Mouse (Mus musculus) liver, embryonic 14.5 days (tissue): ENCODE results near the gene Apoc3. TPM values are rescaled to one million over a fixed set of nuclear protein-coding genes. Genes with fewer than 3 reads are reported as not detected.

Experiments used
- ATAC-seq: fragments of 200-750 bp; cut with Nextera tagmentation; 2 replicates; pipeline ENCODE4 v1.8.0; 2017; ENCODE audit warnings: moderate number of reproducible peaks, mild to moderate bottlenecking, moderate library complexity; ENCODE audit not compliant: insufficient read depth
- DNase-seq, 3 experiments: peaks; one replicate each; pipeline ENCODE4 v3.0.0-alpha.2; 2012 to 2013; ENCODE audit warnings: low read depth in 3 of 3, low spot score in 3 of 3
- H3K27ac ChIP-seq: fragments of 300-500 bp; sonication (generic); 2 replicates; pipeline ENCODE4 v1.5.1; 2014; ENCODE audit warnings: moderate library complexity, mild to moderate bottlenecking, control low read depth, inconsistent platforms
- H3K27me3 ChIP-seq: fragments of 300-500 bp; sonication (generic); 2 replicates; pipeline ENCODE4 v1.6.1; 2014; ENCODE audit warnings: mild to moderate bottlenecking, low read length, moderate library complexity; ENCODE audit not compliant: control insufficient read depth, insufficient read depth
- H3K36me3 ChIP-seq: fragments of 300-500 bp; sonication (generic); replicated peaks from 2 replicates; pipeline ENCODE4 v1.6.1; 2014; ENCODE audit warnings: low read depth; ENCODE audit not compliant: control insufficient read depth, insufficient read depth
- H3K4me1 ChIP-seq, 2 experiments: fragments of 200-500 bp in 1 of 2; fragments of 300-500 bp in 1 of 2; sonication (generic) in 1 of 2; replicated peaks; 2 replicates each; pipeline ENCODE4 v1.6.1; 2012 to 2014; ENCODE audit warnings: antibody characterized with exemption in 1 of 2, inconsistent platforms in 1 of 2, low read length in 1 of 2; ENCODE audit not compliant: control insufficient read depth in 2 of 2, insufficient read depth in 2 of 2
- H3K4me2 ChIP-seq: fragments of 300-500 bp; sonication (generic); 2 replicates; pipeline ENCODE4 v1.6.1; 2014; ENCODE audit warnings: low read depth, mild to moderate bottlenecking, control low read depth, moderate library complexity
- H3K4me3 ChIP-seq, 2 experiments: fragments of 200-500 bp in 1 of 2; fragments of 300-500 bp in 1 of 2; sonication (generic) in 1 of 2; 2 replicates each; pipeline ENCODE4 v1.5.1; 2012 to 2014; ENCODE audit warnings: low read depth in 2 of 2, low read length in 2 of 2, mild to moderate bottlenecking in 2 of 2, control low read depth in 1 of 2, inconsistent platforms in 1 of 2, moderate library complexity in 1 of 2; ENCODE audit not compliant: insufficient read depth in 1 of 2
- H3K9ac ChIP-seq: fragments of 300-500 bp; sonication (generic); replicated peaks from 2 replicates; pipeline ENCODE4 v1.6.1; 2014; ENCODE audit warnings: mild to moderate bottlenecking, control low read depth, moderate library complexity
- H3K9me3 ChIP-seq: fragments of 300-500 bp; sonication (generic); 2 replicates; pipeline ENCODE4 v1.6.1; 2016; ENCODE audit warnings: low read length, mixed read lengths; ENCODE audit not compliant: control insufficient read depth
- CTCF ChIP-seq: IDR thresholded peaks from 2 replicates; pipeline ENCODE4 v1.5.1; 2016; ENCODE audit warnings: antibody characterized with exemption, low read depth, control low read depth
- EP300 ChIP-seq: IDR thresholded peaks from 2 replicates; pipeline ENCODE4 v1.6.1; 2016; ENCODE audit warnings: antibody characterized with exemption, low read depth
- WGBS: fragments of 180-500 bp; shearing (Covaris S2); extraction: QIAGEN DNeasy Blood & Tissue Kit; methylation state at CpG from one replicate; pipeline ENCODE4 v1.1.7; 2014; ENCODE audit not compliant: insufficient replicate concordance; 5-methylcytosine and 5-hydroxymethylcytosine counted together
- polyA plus RNA-seq, 2 experiments: library from polyadenylated mRNA; depleted of rRNA in 1 of 2; stranded (reverse) in 1 of 2; unstranded in 1 of 2; fragments of >200 nt; fragmentation: Nextera tagmentation in 1 of 2; extraction: Ambion mirVana in 1 of 2; gene quantifications; 2 replicates each; pipeline versions ENCODE4 v1.2.1 to v1.2.3; 2012 to 2014

Gene Apoc3
- polyA plus RNA-seq, 2 experiments, result 2.7 to 5.8 TPM

DNA sequence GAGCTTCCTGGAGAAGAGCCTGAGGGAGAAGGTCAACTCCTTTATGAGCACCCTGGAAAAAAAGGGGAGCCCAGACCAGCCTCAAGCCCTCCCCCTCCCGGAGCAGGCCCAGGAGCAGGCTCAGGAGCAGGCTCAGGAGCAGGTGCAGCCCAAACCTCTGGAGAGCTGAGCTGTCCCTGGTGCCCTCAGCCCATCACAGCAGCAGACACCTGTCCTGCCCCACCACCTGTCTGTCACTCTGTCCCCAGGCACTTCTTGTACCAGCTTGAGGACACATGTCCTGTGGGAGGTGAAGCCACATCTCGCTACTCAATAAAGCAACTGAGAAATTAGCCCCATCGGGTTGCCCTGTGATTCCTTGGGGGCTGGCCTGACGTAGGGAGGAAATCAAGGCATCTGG is 7.7 kb upstream of the Apoc3 start:
- Histone ChIP-seq H3K4me3 (no peak overlapping the region), H3K4me2 (no peak overlapping the region), H3K9ac (no peak overlapping the region), H3K9me3 (no peaks in the 10 kb centered on the region), H3K36me3 (no peaks in the 10 kb centered on the region), H3K27me3 (no peaks in the 10 kb centered on the region), H3K4me1 (no peaks in the 10 kb centered on the region; a peak in 1 of 4 replicates), H3K27ac (no peak overlapping the region)
- WGBS, result 75% methylated on average over 4 of the region's 4 CpGs
- ATAC-seq, result no peak
- DNase-seq, result no peak
- TF ChIP-seq EP300 (no peak), CTCF (no peak)

DNA sequence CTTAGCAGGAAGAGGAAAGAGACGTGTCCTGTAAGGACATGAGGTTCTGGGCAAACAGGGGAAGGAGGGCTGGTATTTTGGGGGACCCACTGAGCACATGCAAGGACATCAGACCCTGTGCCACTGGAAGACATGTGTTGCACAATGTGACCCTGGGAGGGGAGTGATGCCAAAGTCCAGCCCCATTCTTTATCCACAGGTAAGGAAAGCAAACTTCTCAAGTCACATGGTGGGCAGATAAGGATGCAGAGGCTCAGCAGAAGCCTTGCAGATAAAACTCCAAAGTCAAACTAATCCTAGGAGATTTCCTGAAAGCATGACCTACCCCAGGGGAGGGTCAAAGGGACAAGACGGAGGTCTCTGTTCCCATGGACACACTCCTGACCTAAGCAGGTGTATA is 6.4 kb upstream of the Apoc3 start:
- Histone ChIP-seq H3K4me2 (no peak overlapping the region), H3K4me3 (no peak overlapping the region), H3K27ac (no peak overlapping the region), H3K36me3 (no peaks in the 10 kb centered on the region), H3K27me3 (no peaks in the 10 kb centered on the region), H3K9ac (no peak overlapping the region), H3K4me1 (no peaks in the 10 kb centered on the region; a peak in 1 of 4 replicates), H3K9me3 (no peaks in the 10 kb centered on the region)
- ATAC-seq (no peak), DNase-seq (no peak)
- WGBS, result 46% methylated on average over 2 of the region's 2 CpGs
- TF ChIP-seq EP300 (no peak), CTCF (no peak)

DNA sequence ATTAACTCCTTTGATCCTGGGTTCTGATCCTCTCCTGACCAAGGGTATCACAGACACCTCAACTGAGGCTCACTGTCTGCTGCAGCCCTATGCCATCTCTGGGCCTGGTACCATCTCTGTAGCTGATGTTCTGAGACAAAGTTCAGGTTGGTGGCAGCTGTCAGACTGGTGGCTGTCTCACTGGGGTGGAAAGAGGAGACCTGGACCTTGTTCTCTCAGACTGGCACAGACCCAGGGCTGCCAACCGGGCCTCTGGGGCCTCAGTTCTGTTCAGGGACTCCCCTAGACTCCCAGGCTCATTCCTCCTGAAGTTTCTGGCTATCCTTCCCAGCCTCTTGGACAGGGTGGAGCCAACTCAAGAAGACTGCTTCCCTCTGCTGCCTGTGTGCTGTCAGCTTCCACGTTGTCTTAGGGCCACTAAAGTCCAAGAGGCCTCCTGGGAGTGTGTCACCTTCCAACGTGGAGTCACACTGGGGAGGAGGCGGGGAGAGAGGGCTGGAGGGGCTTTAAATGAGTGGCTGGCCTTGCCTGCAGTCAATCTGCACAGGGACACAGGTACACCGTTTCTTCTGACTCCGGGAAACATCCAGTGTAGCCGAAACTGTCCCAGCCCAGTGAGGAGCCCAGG is 5.2 kb upstream of the Apoc3 start, which contains the start of gene Apoa4:
Gene Apoa4 (plus strand): TSS at position 171 of the 628 bp plus-strand sequence.
- ATAC-seq, result no peak
- H3K4me3 ChIP-seq, result no peak within 1 kb of the TSS
- DNase-seq, result no peak
- H3K36me3 ChIP-seq, result no peaks in the 10 kb centered on the region
- H3K9ac ChIP-seq, result no peak within 1 kb of the TSS
- peaks cover 2 to 6% of the 10 kb centered on the region in 2 experiments; a peak in 3 of 4 replicates for H3K4me1 ChIP-seq
- H3K27ac ChIP-seq, result no peak within 1 kb of the TSS
- H3K4me2 ChIP-seq, result no peak within 1 kb of the TSS
- no peaks in the 10 kb centered on the region for H3K9me3 ChIP-seq
- TF ChIP-seq EP300 (no peak), CTCF (no peak)
- 53% methylated on average over 7 of the region's 7 CpGs for WGBS
- no peaks in the 10 kb centered on the region for H3K27me3 ChIP-seq

DNA sequence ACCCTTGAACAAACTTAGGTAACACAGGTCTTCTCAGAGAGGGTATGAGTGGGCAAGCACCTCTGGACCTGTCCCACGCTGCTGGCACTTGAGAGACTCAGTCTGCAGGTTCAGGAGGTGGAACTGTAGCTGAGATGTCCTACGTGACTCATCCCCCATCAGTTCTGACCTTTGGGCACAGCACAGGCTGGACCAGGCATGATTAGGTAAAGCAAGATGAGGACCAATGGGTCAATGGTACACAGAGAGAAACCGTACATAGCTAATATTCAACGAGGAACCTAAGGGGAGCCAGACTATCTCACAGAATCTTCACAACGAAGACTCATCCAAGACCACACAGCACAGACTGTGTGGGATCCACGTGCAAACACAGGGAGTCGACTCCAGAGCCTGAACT is 3.4 kb upstream of the Apoc3 start:
- Histone ChIP-seq H3K9me3 (no peaks in the 10 kb centered on the region), H3K4me3 (no peak overlapping the region), H3K36me3 (no peaks in the 10 kb centered on the region), H3K27me3 (no peaks in the 10 kb centered on the region), H3K9ac (no peak overlapping the region), H3K4me1 (peaks cover 5 to 10% of the 10 kb centered on the region in 2 experiments; a peak in 3 of 4 replicates), H3K4me2 (no peak overlapping the region), H3K27ac (no peak overlapping the region)
- DNase-seq (no peak), ATAC-seq (no peak)
- no peak for TF ChIP-seq EP300
- TF ChIP-seq CTCF, result no peak
- 61% methylated on average over 7 of the region's 7 CpGs for WGBS

DNA sequence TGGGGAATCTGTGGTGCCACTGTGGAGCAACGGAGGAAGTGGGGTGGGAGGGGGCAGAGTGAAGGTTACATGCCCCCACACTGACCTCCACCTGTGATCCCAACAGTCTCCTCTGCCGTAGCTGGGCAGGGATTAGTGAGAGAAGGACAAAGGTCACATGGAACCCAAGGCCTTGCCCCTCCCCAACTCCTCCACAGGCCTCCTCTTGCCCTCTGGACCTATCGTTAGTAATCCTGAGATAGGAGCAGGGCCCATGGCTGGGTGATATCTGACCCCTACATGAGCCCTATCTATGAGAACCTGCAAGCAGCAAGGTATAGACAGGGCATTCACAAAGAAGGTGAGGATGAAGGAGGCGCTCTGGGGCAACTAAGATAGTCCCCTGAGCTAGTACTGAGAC is 213 bp upstream of the Apoc3 start:
- H3K9ac ChIP-seq, result no peak overlapping the region
- ATAC-seq (peak; percentile 59), DNase-seq (no peak)
- H3K9me3 ChIP-seq, result no peaks in the 10 kb centered on the region
- WGBS, result 25% methylated on average over 4 of the region's 4 CpGs
- no peak overlapping the region for H3K27ac ChIP-seq
- H3K4me3 ChIP-seq, result no peak overlapping the region
- no peaks in the 10 kb centered on the region for H3K27me3 ChIP-seq
- H3K4me1 ChIP-seq, result peaks cover 5 to 12% of the 10 kb centered on the region in 2 experiments; a peak in 3 of 4 replicates
- TF ChIP-seq EP300, result no peak
- no peak for TF ChIP-seq CTCF
- no peak overlapping the region for H3K4me2 ChIP-seq
- no peaks in the 10 kb centered on the region for H3K36me3 ChIP-seq
